Mouse (Mus musculus): ENCODE measurements around the gene Il11ra1. TPM values are rescaled to one million over a fixed set of nuclear protein-coding genes. Genes with fewer than 3 reads are reported as not detected.

The Il11ra1 gene
- polyA plus RNA-seq, 1 experiment from 2014 or later = 253 TPM

DNA sequence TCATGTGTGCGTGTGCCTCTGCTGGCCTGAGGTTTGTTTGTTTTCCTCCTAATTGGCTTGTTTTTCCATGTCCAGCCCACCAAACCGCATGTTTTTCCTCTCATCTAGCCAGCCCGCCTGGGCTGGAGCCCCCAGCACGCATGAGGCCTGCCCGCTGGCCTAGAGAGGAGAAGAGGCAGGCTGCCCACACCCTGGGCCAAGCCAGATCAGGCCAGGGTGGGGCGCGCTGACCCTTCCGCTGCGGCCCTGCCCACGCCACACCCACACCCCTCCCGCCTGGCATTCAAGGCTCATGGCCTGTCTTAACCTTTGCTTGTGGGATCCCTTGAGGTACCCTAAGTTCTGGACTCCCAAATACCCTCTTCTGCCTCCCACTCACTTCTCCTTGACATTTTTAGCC, 33.1 kb upstream of the Il11ra1 start:
- H3K9me3 ChIP-seq (replicated peaks) = no peaks in the 10 kb centered on the region
- H3K27ac ChIP-seq = 0 out of 2 replicates have a peak overlapping the region, but pooled peaks have one; percentile 19
- H3K4me3 ChIP-seq = no peak overlapping the region
- peaks cover 18% of the 10 kb centered on the region for H3K36me3 ChIP-seq
- DNase-seq (ENCODE audit: low spot score) = no peak
- H3K4me1 ChIP-seq = peaks cover 65% of the 10 kb centered on the region
- WGBS = 86% methylated on average over 11 of the region's 11 CpGs
- peaks cover 100% of the 10 kb centered on the region for H3K27me3 ChIP-seq (ENCODE audit: low read depth, poor library complexity, severe bottlenecking)

GRCm38 (mm10) chr4:41670836-41671235, 29.0 kb upstream of the Il11ra1 start:
- Histone ChIP-seq H3K9me3 (replicated peaks) (no peaks in the 10 kb centered on the region), H3K4me3 (no peak overlapping the region), H3K27me3 (ENCODE audit: low read depth, poor library complexity, severe bottlenecking) (peaks cover 100% of the 10 kb centered on the region), H3K36me3 (peaks cover 22% of the 10 kb centered on the region), H3K27ac (no peak overlapping the region), H3K4me1 (peaks cover 43% of the 10 kb centered on the region)
- WGBS = 84% methylated on average over 18 of the region's 18 CpGs
- DNase-seq (ENCODE audit: low spot score) = no peak

GRCm38 (mm10) chr4:41671500-41671899, 28.3 kb upstream of the Il11ra1 start:
- Histone ChIP-seq H3K4me3 (no peak overlapping the region), H3K27me3 (ENCODE audit: low read depth, poor library complexity, severe bottlenecking) (peaks cover 100% of the 10 kb centered on the region), H3K36me3 (peaks cover 22% of the 10 kb centered on the region), H3K4me1 (peaks cover 43% of the 10 kb centered on the region), H3K27ac (no peak overlapping the region), H3K9me3 (replicated peaks) (no peaks in the 10 kb centered on the region)
- WGBS = 34% methylated on average over 5 of the region's 5 CpGs
- DNase-seq (ENCODE audit: low spot score) = no peak

DNA sequence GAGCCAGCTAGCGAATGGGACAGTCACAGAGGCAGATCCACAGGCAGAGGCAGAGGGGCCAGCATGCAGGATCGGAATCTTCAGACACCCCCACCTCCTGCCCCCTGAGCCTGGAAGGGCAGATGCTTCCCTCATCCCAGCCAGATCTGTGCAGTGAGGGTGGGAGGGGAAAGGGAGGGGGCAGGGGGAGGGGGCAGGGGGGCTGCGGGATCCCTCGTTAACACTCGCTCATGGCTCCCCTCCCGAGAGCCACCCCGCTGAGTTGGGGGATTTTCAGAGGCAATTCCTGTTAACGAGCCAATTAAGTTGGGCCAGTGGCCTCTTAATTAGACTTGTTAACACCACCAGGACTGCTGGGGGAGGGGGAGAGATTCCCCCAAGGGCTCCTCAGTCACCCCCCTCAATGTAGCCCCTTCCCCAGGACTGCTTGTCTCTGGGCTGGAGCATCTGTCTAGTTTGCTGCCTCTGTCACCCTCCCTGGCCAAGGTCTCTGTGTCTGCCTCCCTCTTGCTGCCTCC, 27.8 kb upstream of the Il11ra1 start:
- Histone ChIP-seq H3K4me3 (0 out of 2 replicates have a peak overlapping the region, but pooled peaks have one; percentile 13), H3K36me3 (peaks cover 21% of the 10 kb centered on the region), H3K9me3 (replicated peaks) (no peaks in the 10 kb centered on the region), H3K27me3 (ENCODE audit: low read depth, poor library complexity, severe bottlenecking) (peaks cover 100% of the 10 kb centered on the region), H3K27ac (no peak overlapping the region), H3K4me1 (peaks cover 44% of the 10 kb centered on the region)
- WGBS = under 1% methylated on average over 8 of the region's 8 CpGs
- peak; percentile 66 for DNase-seq (ENCODE audit: low spot score)

DNA sequence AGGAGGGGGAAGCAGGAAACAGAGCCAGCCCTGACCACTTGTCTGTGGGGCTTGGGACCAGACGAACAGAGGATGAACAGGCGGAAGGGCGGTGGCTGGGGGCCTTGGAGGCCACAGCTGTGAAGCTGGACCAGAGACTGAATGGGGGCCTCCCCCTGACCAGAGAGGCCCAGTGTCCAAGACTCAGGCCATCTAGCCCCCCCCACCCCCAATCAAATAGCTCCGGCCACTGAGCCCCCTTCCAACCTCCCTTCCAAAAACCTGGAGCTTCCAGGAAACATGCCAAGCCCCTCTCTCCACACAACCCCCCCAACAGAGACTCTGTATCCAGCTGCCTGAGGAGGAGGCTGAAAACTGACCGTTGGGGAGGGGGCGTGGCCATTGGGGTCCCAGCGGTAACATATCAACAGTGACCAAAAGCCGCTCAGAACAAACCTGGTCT, 27.2 kb upstream of the Il11ra1 start:
- 27% methylated on average over 8 of the region's 8 CpGs for WGBS
- Histone ChIP-seq H3K36me3 (peaks cover 22% of the 10 kb centered on the region), H3K4me1 (peaks cover 49% of the 10 kb centered on the region), H3K9me3 (replicated peaks) (no peaks in the 10 kb centered on the region), H3K27me3 (ENCODE audit: low read depth, poor library complexity, severe bottlenecking) (peaks cover 100% of the 10 kb centered on the region), H3K4me3 (0 out of 2 replicates have a peak overlapping the region, but pooled peaks have one; percentile 13), H3K27ac (no peak overlapping the region)
- DNase-seq (ENCODE audit: low spot score) = no peak

GRCm38 (mm10) chr4:41673186-41673585, 26.6 kb upstream of the Il11ra1 start:
- H3K4me3 ChIP-seq = no peak overlapping the region
- WGBS = 74% methylated on average over 19 of the region's 19 CpGs
- H3K27ac ChIP-seq = no peak overlapping the region
- peaks cover 22% of the 10 kb centered on the region for H3K36me3 ChIP-seq
- H3K9me3 ChIP-seq (replicated peaks) = no peaks in the 10 kb centered on the region
- H3K27me3 ChIP-seq (ENCODE audit: low read depth, poor library complexity, severe bottlenecking) = peaks cover 100% of the 10 kb centered on the region
- DNase-seq (ENCODE audit: low spot score) = no peak
- peaks cover 52% of the 10 kb centered on the region for H3K4me1 ChIP-seq

- Histone ChIP-seq H3K4me3 (no peak overlapping the region), H3K27ac (no peak overlapping the region), H3K36me3 (peaks cover 8% of the 10 kb centered on the region; the same call in 1 of the 2 replicates), H3K9me3 (replicated peaks) (no peaks in the 10 kb centered on the region), H3K4me1 (peaks cover 61% of the 10 kb centered on the region), H3K27me3 (ENCODE audit: low read depth, poor library complexity, severe bottlenecking) (peaks cover 100% of the 10 kb centered on the region)
- DNase-seq (ENCODE audit: low spot score) = no peak
- WGBS = 68% methylated on average over 17 of the region's 17 CpGs
Measured at GRCm38 (mm10) chr4:41676248-41677005, 23.4 kb upstream of the Il11ra1 start.

DNA sequence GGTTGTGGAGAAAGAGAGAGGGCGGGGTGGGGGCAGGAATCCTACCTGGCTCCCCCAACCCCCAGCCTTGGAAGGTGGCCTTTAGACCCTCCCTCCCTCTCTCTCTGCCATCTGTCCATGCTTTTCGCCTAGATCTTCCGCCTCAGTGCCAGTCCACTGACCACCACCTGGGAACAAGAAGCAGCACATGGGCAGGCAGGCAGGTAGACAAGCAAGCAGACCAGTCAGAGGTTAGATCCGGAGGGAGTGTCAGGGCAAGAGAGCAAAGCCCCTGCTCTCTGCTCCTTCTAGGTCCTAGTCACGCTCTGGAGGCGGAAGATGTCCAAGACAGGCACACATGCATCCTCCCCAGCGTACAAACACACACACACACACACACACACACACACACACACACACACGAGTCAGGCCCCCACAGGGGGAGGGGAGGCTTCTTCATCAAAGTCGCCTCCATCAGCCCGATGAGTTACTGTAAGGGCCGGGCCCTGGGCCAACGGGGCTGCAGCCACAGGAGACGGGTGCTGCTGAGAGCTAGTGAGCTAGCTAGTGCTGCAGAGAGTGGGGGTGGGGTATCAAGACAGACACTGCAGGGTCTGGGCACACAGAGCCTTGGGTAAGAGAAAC, 22.7 kb upstream of the Il11ra1 start:
- WGBS = 48% methylated on average over 13 of the region's 13 CpGs
- H3K4me3 ChIP-seq = no peak overlapping the region
- H3K27ac ChIP-seq = peak overlapping the region; percentile 34
- H3K27me3 ChIP-seq (ENCODE audit: low read depth, poor library complexity, severe bottlenecking) = peaks cover 99% of the 10 kb centered on the region
- peaks cover 58% of the 10 kb centered on the region for H3K4me1 ChIP-seq
- no peak for DNase-seq (ENCODE audit: low spot score)
- no peaks in the 10 kb centered on the region for H3K9me3 ChIP-seq (replicated peaks)
- peaks cover 8% of the 10 kb centered on the region; the same call in 1 of the 2 replicates for H3K36me3 ChIP-seq

GRCm38 (mm10) chr4:41678863-41679262, 20.9 kb upstream of the Il11ra1 start:
- no peak for DNase-seq (ENCODE audit: low spot score)
- H3K27me3 ChIP-seq (ENCODE audit: low read depth, poor library complexity, severe bottlenecking) = peaks cover 92% of the 10 kb centered on the region
- no peak overlapping the region for H3K4me3 ChIP-seq
- peaks cover 52% of the 10 kb centered on the region for H3K4me1 ChIP-seq
- H3K9me3 ChIP-seq (replicated peaks) = no peaks in the 10 kb centered on the region
- WGBS = 82% methylated on average over 6 of the region's 6 CpGs
- no peak overlapping the region for H3K27ac ChIP-seq
- peaks cover 8% of the 10 kb centered on the region; the same call in 1 of the 2 replicates for H3K36me3 ChIP-seq

- peaks cover 8% of the 10 kb centered on the region; the same call in 1 of the 2 replicates for H3K36me3 ChIP-seq
- no peaks in the 10 kb centered on the region for H3K9me3 ChIP-seq (replicated peaks)
- peaks cover 90% of the 10 kb centered on the region for H3K27me3 ChIP-seq (ENCODE audit: low read depth, poor library complexity, severe bottlenecking)
- H3K4me3 ChIP-seq = no peak overlapping the region
- no peak overlapping the region for H3K27ac ChIP-seq
- peaks cover 56% of the 10 kb centered on the region for H3K4me1 ChIP-seq
- DNase-seq (ENCODE audit: low spot score) = no peak
- 67% methylated on average over 1 of the region's 2 CpGs for WGBS
Measured at GRCm38 (mm10) chr4:41679291-41679690, 20.5 kb upstream of the Il11ra1 start.

- WGBS = 68% methylated on average over 4 of the region's 4 CpGs
- Histone ChIP-seq H3K27me3 (ENCODE audit: low read depth, poor library complexity, severe bottlenecking) (peaks cover 85% of the 10 kb centered on the region), H3K4me3 (no peak overlapping the region), H3K9me3 (replicated peaks) (no peaks in the 10 kb centered on the region), H3K27ac (no peak overlapping the region), H3K36me3 (0 out of 2 replicates have a peak, but pooled peaks cover 4% of the 10 kb centered on the region), H3K4me1 (peaks cover 58% of the 10 kb centered on the region)
- DNase-seq (ENCODE audit: low spot score) = no peak
Measured at GRCm38 (mm10) chr4:41681176-41681575, 18.6 kb upstream of the Il11ra1 start.

DNA sequence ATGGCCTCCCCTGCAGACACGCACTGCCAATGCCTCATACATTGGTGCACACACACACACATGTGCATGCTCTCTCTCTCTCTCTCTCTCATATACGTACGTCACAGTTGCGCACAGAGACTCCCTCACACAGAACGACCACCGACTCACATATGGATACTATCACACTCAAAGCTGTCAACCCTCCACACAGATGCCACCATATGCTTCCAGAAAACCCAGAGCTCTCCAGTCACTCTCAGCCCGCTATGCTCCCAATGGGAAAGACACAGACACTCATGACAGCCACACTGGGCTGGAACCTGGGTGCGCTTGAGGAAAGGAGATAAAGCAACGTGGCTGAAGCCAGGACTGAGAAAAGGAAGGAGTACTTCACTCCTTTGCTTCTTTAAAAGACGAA, 17.8 kb upstream of the Il11ra1 start:
- Histone ChIP-seq H3K27ac (no peak overlapping the region), H3K36me3 (0 out of 2 replicates have a peak, but pooled peaks cover 2% of the 10 kb centered on the region), H3K4me3 (no peak overlapping the region), H3K27me3 (ENCODE audit: low read depth, poor library complexity, severe bottlenecking) (peaks cover 84% of the 10 kb centered on the region), H3K4me1 (peaks cover 50% of the 10 kb centered on the region), H3K9me3 (replicated peaks) (no peaks in the 10 kb centered on the region)
- WGBS = 62% methylated on average over 10 of the region's 10 CpGs
- DNase-seq (ENCODE audit: low spot score) = no peak

DNA sequence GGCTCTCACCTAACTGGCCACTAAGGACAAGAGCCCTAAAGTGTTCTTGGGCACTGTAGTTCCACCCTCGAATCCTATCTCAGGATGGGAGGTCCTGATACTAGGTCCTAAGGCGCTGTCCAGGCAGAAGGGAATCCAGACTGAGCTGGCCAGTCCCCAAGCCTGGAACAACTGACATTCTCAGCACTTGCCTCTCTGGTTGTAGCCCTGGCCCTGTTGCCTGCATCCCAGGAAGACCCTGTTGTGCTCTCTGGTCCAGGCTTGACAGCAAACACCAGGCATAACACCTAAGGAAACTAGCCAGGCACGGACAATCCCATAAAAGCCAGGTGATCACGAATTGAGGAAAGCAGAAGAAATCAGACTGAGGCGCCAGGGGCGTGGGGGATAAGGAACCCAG, 17.0 kb upstream of the Il11ra1 start:
- no peaks in the 10 kb centered on the region for H3K9me3 ChIP-seq (replicated peaks)
- H3K27me3 ChIP-seq (ENCODE audit: low read depth, poor library complexity, severe bottlenecking) = peaks cover 79% of the 10 kb centered on the region
- no peak overlapping the region for H3K4me3 ChIP-seq
- peaks cover 42% of the 10 kb centered on the region for H3K4me1 ChIP-seq
- H3K36me3 ChIP-seq = no peaks in the 10 kb centered on the region
- WGBS = 10% methylated on average over 6 of the region's 6 CpGs
- DNase-seq (ENCODE audit: low spot score) = no peak
- H3K27ac ChIP-seq = no peak overlapping the region

Measured in limb, embryonic 10.5 days (tissue).